Mouse (Mus musculus): ENCODE measurements around the gene Tnfrsf11a. TPM values are rescaled to one million over a fixed set of nuclear protein-coding genes. Genes with fewer than 3 reads are reported as not detected.

The Tnfrsf11a gene
- total RNA-seq, 4 experiments from 2014 or later = 2.8 to 7.9 (median 5.4) TPM

Other genes starting within 250 kb of the Tnfrsf11a start
- gene Pign, start 117.0 kb upstream of the Tnfrsf11a start, total RNA-seq (2022) = 10 to 100 TPM; 32.8 to 42.3 (median 37.8) TPM
- 10 to 100 TPM; 35.9 to 75.3 (median 50.9) TPM for gene Relch, start 116.9 kb upstream of the Tnfrsf11a start, total RNA-seq (2022)
- gene Zcchc2, start 209.7 kb downstream of the Tnfrsf11a start, total RNA-seq (2022) = 10 to 100 TPM; 18.1 to 20.1 (median 19.8) TPM

All from adrenal gland, adult 8-10 months (tissue).